Mouse (Mus musculus): Measurements from ENCODE around the gene Neurl1a.
"Not testable (repeated sequence)": the region's sequence is repeated elsewhere in the genome, so short reads cannot be mapped to it uniquely, and the experiment has no call there.

Neurl1a gene

GRCm38 (mm10) chr19:47178431-47179271, at the start of gene Neurl1a:
Gene Neurl1a, plus strand, starts transcription at chr19:47178820.
- peak; percentile 66 for DNase-seq (ENCODE audit: low read depth, low spot score)

- no peak for DNase-seq (ENCODE audit: low read depth, low spot score)
Measured at GRCm38 (mm10) chr19:47128835-47129234, 49.8 kb upstream of the Neurl1a start.

- no peak for DNase-seq (ENCODE audit: low read depth, low spot score)
Measured at GRCm38 (mm10) chr19:47130551-47131125, 48.0 kb upstream of the Neurl1a start.

GRCm38 (mm10) chr19:47133161-47133560, 45.5 kb upstream of the Neurl1a start:
- no peak for DNase-seq (ENCODE audit: low read depth, low spot score)

- no peak for DNase-seq (ENCODE audit: low read depth, low spot score)
Measured at GRCm38 (mm10) chr19:47135568-47135967, 43.1 kb upstream of the Neurl1a start.

- no peak for DNase-seq (ENCODE audit: low read depth, low spot score)
Measured at GRCm38 (mm10) chr19:47136170-47136569, 42.5 kb upstream of the Neurl1a start.

- no peak for DNase-seq (ENCODE audit: low read depth, low spot score)
Measured at GRCm38 (mm10) chr19:47137051-47137581, 41.5 kb upstream of the Neurl1a start.

- no peak for DNase-seq (ENCODE audit: low read depth, low spot score)
Measured at GRCm38 (mm10) chr19:47137771-47138421, 40.7 kb upstream of the Neurl1a start, which contains the start of gene Calhm2. Gene Calhm2, minus strand, starts transcription at chr19:47138294.

GRCm38 (mm10) chr19:47139611-47140010, 39.0 kb upstream of the Neurl1a start:
- DNase-seq (ENCODE audit: low read depth, low spot score) = not testable (repeated sequence)

GRCm38 (mm10) chr19:47142438-47142837, 36.2 kb upstream of the Neurl1a start:
- DNase-seq (ENCODE audit: low read depth, low spot score) = no peak

GRCm38 (mm10) chr19:47144154-47144553, 34.5 kb upstream of the Neurl1a start, which contains the start of gene Calhm1:
Gene Calhm1, minus strand, starts transcription at chr19:47144254.
- no peak for DNase-seq (ENCODE audit: low read depth, low spot score)

- DNase-seq (ENCODE audit: low read depth, low spot score) = no peak
Measured at GRCm38 (mm10) chr19:47148267-47148847, 30.3 kb upstream of the Neurl1a start.

- no peak for DNase-seq (ENCODE audit: low read depth, low spot score)
Measured at GRCm38 (mm10) chr19:47149854-47150253, 28.8 kb upstream of the Neurl1a start.

GRCm38 (mm10) chr19:47151332-47152061, 27.1 kb upstream of the Neurl1a start:
- DNase-seq (ENCODE audit: low read depth, low spot score) = peak; percentile 53

GRCm38 (mm10) chr19:47152062-47152369, 26.6 kb upstream of the Neurl1a start:
- DNase-seq (ENCODE audit: low read depth, low spot score) = no peak

- DNase-seq (ENCODE audit: low read depth, low spot score) = no peak
Measured at GRCm38 (mm10) chr19:47153767-47154166, 24.9 kb upstream of the Neurl1a start.

- no peak for DNase-seq (ENCODE audit: low read depth, low spot score)
Measured at GRCm38 (mm10) chr19:47157664-47158063, 21.0 kb upstream of the Neurl1a start, which contains the start of gene Calhm3. Gene Calhm3, minus strand, starts transcription at chr19:47157764.

- no peak for DNase-seq (ENCODE audit: low read depth, low spot score)
Measured at GRCm38 (mm10) chr19:47161669-47162068, 17.0 kb upstream of the Neurl1a start.

GRCm38 (mm10) chr19:47163176-47163744, 15.4 kb upstream of the Neurl1a start:
- no peak for DNase-seq (ENCODE audit: low read depth, low spot score)

- DNase-seq (ENCODE audit: low read depth, low spot score) = no peak
Measured at GRCm38 (mm10) chr19:47166758-47167157, 11.9 kb upstream of the Neurl1a start.
